Mouse (Mus musculus) liver, embryonic 16.5 days (tissue): ENCODE measurements around the gene Chrng. TPM values are rescaled to one million over a fixed set of nuclear protein-coding genes. Genes with fewer than 3 reads are reported as not detected.

Source experiments
- ATAC-seq: fragments of 200-750 bp; cut with Nextera tagmentation; 2 replicates; pipeline ENCODE4 v1.8.0; 2017; ENCODE audit warnings: low read depth, mild to moderate bottlenecking, moderate number of reproducible peaks, moderate library complexity
- H3K27ac ChIP-seq: fragments of 300-500 bp; sonication (generic); 2 replicates; pipeline ENCODE4 v1.5.1; 2014; ENCODE audit warnings: mild to moderate bottlenecking, low read length
- H3K27me3 ChIP-seq: fragments of 300-500 bp; sonication (generic); 2 replicates; pipeline ENCODE4 v1.6.1; 2014; ENCODE audit warnings: low read depth, low read length, mixed read lengths; ENCODE audit not compliant: control insufficient read depth, insufficient read depth
- H3K36me3 ChIP-seq: fragments of 300-500 bp; sonication (generic); 2 replicates; pipeline ENCODE4 v1.6.1; 2014; ENCODE audit warnings: mild to moderate bottlenecking; ENCODE audit not compliant: control insufficient read depth, insufficient read depth
- H3K4me1 ChIP-seq: fragments of 300-500 bp; sonication (generic); 2 replicates; pipeline ENCODE4 v1.6.1; 2014; ENCODE audit warnings: low read depth, low read length, mixed read lengths; ENCODE audit not compliant: control insufficient read depth
- H3K4me2 ChIP-seq: fragments of 300-500 bp; sonication (generic); 2 replicates; pipeline ENCODE4 v1.6.1; 2014; ENCODE audit warnings: low read depth, low read length, mixed read lengths
- H3K4me3 ChIP-seq: fragments of 300-500 bp; sonication (generic); 2 replicates; pipeline ENCODE4 v1.5.1; 2014; ENCODE audit warnings: low read depth, mild to moderate bottlenecking, low read length
- H3K9ac ChIP-seq: fragments of 300-500 bp; sonication (generic); 2 replicates; pipeline ENCODE4 v1.6.1; 2014; ENCODE audit warnings: low read depth, low read length
- H3K9me3 ChIP-seq: fragments of 300-500 bp; sonication (generic); replicated peaks from 2 replicates; pipeline ENCODE4 v1.6.1; 2016; ENCODE audit warnings: low read length; ENCODE audit not compliant: control insufficient read depth
- WGBS: fragments of 180-500 bp; shearing (Covaris S2); extraction: QIAGEN DNeasy Blood & Tissue Kit; methylation state at CpG from one replicate; pipeline ENCODE4 v1.1.7; 2014; ENCODE audit not compliant: insufficient replicate concordance; 5-methylcytosine and 5-hydroxymethylcytosine counted together
- polyA plus RNA-seq: library from polyadenylated mRNA; unstranded; fragments of >200 nt; fragmentation: Nextera tagmentation; extraction: Ambion mirVana; gene quantifications from 2 replicates; pipeline ENCODE4 v1.2.1, GENCODE M21; 2015

The Chrng gene
- polyA plus RNA-seq, 1 experiment from 2014 or later: 0.99 TPM

GRCm38 (mm10) chr1:87174006-87174955 is 30.2 kb upstream of the Chrng start:
- Histone ChIP-seq H3K4me3 (no peak overlapping the region), H3K9ac (no peak overlapping the region), H3K9me3 (no peaks in the 10 kb centered on the region), H3K36me3 (no peaks in the 10 kb centered on the region), H3K4me1 (no peaks in the 10 kb centered on the region; the same call in 1 of the 2 replicates), H3K27me3 (peaks cover 14% of the 10 kb centered on the region), H3K4me2 (no peak overlapping the region), H3K27ac (no peak overlapping the region)
- peak; percentile 64; the same call in 1 of the 2 replicates for ATAC-seq
- WGBS: 22% methylated on average over 28 of the region's 28 CpGs

- H3K36me3 ChIP-seq: no peaks in the 10 kb centered on the region
- no peak overlapping the region for H3K4me3 ChIP-seq
- H3K27ac ChIP-seq: no peak overlapping the region
- no peaks in the 10 kb centered on the region for H3K9me3 ChIP-seq
- H3K27me3 ChIP-seq: peaks cover 6% of the 10 kb centered on the region
- H3K4me1 ChIP-seq: no peaks in the 10 kb centered on the region; the same call in 1 of the 2 replicates
- no peak overlapping the region for H3K9ac ChIP-seq
- H3K4me2 ChIP-seq: no peak overlapping the region
- no peak for ATAC-seq
- WGBS: 34% methylated on average over 11 of the region's 11 CpGs
These were observed 28.6 kb upstream of the Chrng start for GRCm38 (mm10) chr1:87175852-87176292.

GRCm38 (mm10) chr1:87180896-87181295 is 23.6 kb upstream of the Chrng start:
- no peaks in the 10 kb centered on the region for H3K36me3 ChIP-seq
- no peaks in the 10 kb centered on the region; the same call in 1 of the 2 replicates for H3K4me1 ChIP-seq
- no peaks in the 10 kb centered on the region for H3K9me3 ChIP-seq
- H3K27me3 ChIP-seq: peaks cover 33% of the 10 kb centered on the region
- no peak overlapping the region for H3K4me2 ChIP-seq
- H3K9ac ChIP-seq: no peak overlapping the region
- WGBS: 29% methylated on average over 5 of the region's 5 CpGs
- ATAC-seq: no peak
- no peak overlapping the region for H3K27ac ChIP-seq
- no peak overlapping the region for H3K4me3 ChIP-seq

GRCm38 (mm10) chr1:87183013-87183412 is 21.4 kb upstream of the Chrng start, which contains the start of gene Prss56:
Gene Prss56 (plus strand): TSS chr1:87183313.
- no peak for ATAC-seq
- WGBS: 49% methylated on average over 9 of the region's 9 CpGs
- no peak within 1 kb of the TSS for H3K4me2 ChIP-seq
- no peak within 1 kb of the TSS for H3K4me3 ChIP-seq
- no peak within 1 kb of the TSS for H3K27ac ChIP-seq
- no peak within 1 kb of the TSS for H3K9ac ChIP-seq
- no peaks in the 10 kb centered on the region; the same call in 1 of the 2 replicates for H3K4me1 ChIP-seq
- H3K36me3 ChIP-seq: no peaks in the 10 kb centered on the region
- no peaks in the 10 kb centered on the region for H3K9me3 ChIP-seq
- H3K27me3 ChIP-seq: peaks cover 50% of the 10 kb centered on the region

GRCm38 (mm10) chr1:87183998-87184750 is 20.3 kb upstream of the Chrng start:
- 25% methylated on average over 15 of the region's 15 CpGs for WGBS
- no peaks in the 10 kb centered on the region for H3K9me3 ChIP-seq
- no peak overlapping the region for H3K9ac ChIP-seq
- H3K27ac ChIP-seq: no peak overlapping the region
- peaks cover 51% of the 10 kb centered on the region for H3K27me3 ChIP-seq
- no peak overlapping the region for H3K4me3 ChIP-seq
- H3K36me3 ChIP-seq: no peaks in the 10 kb centered on the region
- H3K4me1 ChIP-seq: no peaks in the 10 kb centered on the region; the same call in 1 of the 2 replicates
- no peak overlapping the region; the same call in 1 of the 2 replicates for H3K4me2 ChIP-seq
- ATAC-seq: no peak

- peaks cover 49% of the 10 kb centered on the region for H3K27me3 ChIP-seq
- H3K9ac ChIP-seq: no peak overlapping the region
- H3K4me3 ChIP-seq: no peak overlapping the region
- H3K9me3 ChIP-seq: no peaks in the 10 kb centered on the region
- H3K36me3 ChIP-seq: no peaks in the 10 kb centered on the region
- no peak for ATAC-seq
- no peak overlapping the region for H3K27ac ChIP-seq
- 8% methylated on average over 20 of the region's 20 CpGs for WGBS
- no peaks in the 10 kb centered on the region; the same call in 1 of the 2 replicates for H3K4me1 ChIP-seq
- no peak overlapping the region; the same call in 1 of the 2 replicates for H3K4me2 ChIP-seq
These were observed 19.7 kb upstream of the Chrng start for GRCm38 (mm10) chr1:87184751-87185139.

- H3K4me1 ChIP-seq: no peaks in the 10 kb centered on the region; the same call in 1 of the 2 replicates
- no peak overlapping the region for H3K9ac ChIP-seq
- H3K27ac ChIP-seq: no peak overlapping the region
- no peak overlapping the region for H3K4me3 ChIP-seq
- 12% methylated on average over 13 of the region's 13 CpGs for WGBS
- peaks cover 49% of the 10 kb centered on the region for H3K27me3 ChIP-seq
- no peak for ATAC-seq
- no peak overlapping the region for H3K4me2 ChIP-seq
- H3K9me3 ChIP-seq: no peaks in the 10 kb centered on the region
- H3K36me3 ChIP-seq: no peaks in the 10 kb centered on the region
These were observed 18.9 kb upstream of the Chrng start for GRCm38 (mm10) chr1:87185526-87185925.

- H3K9ac ChIP-seq: peak overlapping the region; percentile 40; the same call in 1 of the 2 replicates
- peaks cover 47% of the 10 kb centered on the region for H3K27me3 ChIP-seq
- ATAC-seq: no peak
These were observed 18.0 kb upstream of the Chrng start for GRCm38 (mm10) chr1:87186261-87187036.

More at GRCm38 (mm10) chr1:87186261-87187036, 18.0 kb upstream of the Chrng start:
- Histone ChIP-seq H3K27ac (no peak overlapping the region), H3K9me3 (no peaks in the 10 kb centered on the region), H3K36me3 (no peaks in the 10 kb centered on the region), H3K4me1 (no peaks in the 10 kb centered on the region; the same call in 1 of the 2 replicates), H3K4me2 (peak overlapping the region; percentile 64), H3K4me3 (peak overlapping the region; percentile 52)
- WGBS: 3% methylated on average over 54 of the region's 54 CpGs
